Mouse (Mus musculus) embryonic fibroblast, embryonic 13.5 days (primary cell): ENCODE results near the gene Atp5d. TPM values are rescaled to one million over a fixed set of nuclear protein-coding genes. Genes with fewer than 3 reads are reported as not detected.
A peak's percentile ranks its signal among the peaks of the same experiment; 100 is the strongest.

Experiments
- H3K27ac ChIP-seq: 2 replicates; pipeline ENCODE4 v1.5.1; 2012; ENCODE audit warnings: low read length, control low read depth, inconsistent platforms; ENCODE audit not compliant: insufficient read depth
- H3K4me1 ChIP-seq: 2 replicates; pipeline ENCODE4 v1.6.1; 2011; ENCODE audit warnings: low read length; ENCODE audit not compliant: control insufficient read depth, insufficient read depth
- H3K4me3 ChIP-seq: 2 replicates; pipeline ENCODE4 v1.5.1; 2011; ENCODE audit warnings: mild to moderate bottlenecking, control low read depth, low read length; ENCODE audit not compliant: insufficient read depth
- CTCF ChIP-seq: IDR thresholded peaks from 2 replicates; pipeline ENCODE4 v1.5.1; 2011; ENCODE audit warnings: mild to moderate bottlenecking, control low read depth, low read length, moderate library complexity, borderline replicate concordance; ENCODE audit not compliant: insufficient read depth
- POLR2A ChIP-seq: IDR thresholded peaks from 2 replicates; pipeline ENCODE4 v1.6.1; 2011; ENCODE audit warnings: low read depth, mild to moderate bottlenecking, control low read depth, low read length, moderate library complexity
- polyA plus RNA-seq: library from polyadenylated mRNA; stranded (reverse); fragments of >200 nt; gene quantifications from 2 replicates; pipeline ENCODE4 v1.2.4, GENCODE M21; 2011; ENCODE audit warnings: low read depth; ENCODE audit not compliant: missing spikeins, insufficient read length

Gene Atp5d
- polyA plus RNA-seq, 1 experiment = 202 TPM

- Histone ChIP-seq H3K4me1 (peaks cover 38% of the 10 kb centered on the region), H3K27ac (peak overlapping the region; percentile 88), H3K4me3 (no peak overlapping the region)
- no peak for TF ChIP-seq CTCF
- TF ChIP-seq POLR2A = no peak
Measured at GRCm38 (mm10) chr10:80158307-80158986, 20.0 kb downstream of the Atp5d start.

GRCm38 (mm10) chr10:80159021-80159560, 20.7 kb downstream of the Atp5d start:
- peaks cover 40% of the 10 kb centered on the region for H3K4me1 ChIP-seq
- no peak for TF ChIP-seq CTCF
- TF ChIP-seq POLR2A = no peak

GRCm38 (mm10) chr10:80159561-80160454, 21.4 kb downstream of the Atp5d start:
- Histone ChIP-seq H3K27ac (peak overlapping the region; percentile 97), H3K4me1 (peaks cover 40% of the 10 kb centered on the region), H3K4me3 (peak overlapping the region; percentile 18)
- no peak for TF ChIP-seq POLR2A
- no peak for TF ChIP-seq CTCF

More at GRCm38 (mm10) chr10:80159021-80159560, 20.7 kb downstream of the Atp5d start:
- Histone ChIP-seq H3K27ac (peak overlapping the region; percentile 88), H3K4me3 (no peak overlapping the region)

- H3K4me1 ChIP-seq = peaks cover 34% of the 10 kb centered on the region
- H3K4me3 ChIP-seq = peak overlapping the region; percentile 18
- TF ChIP-seq CTCF = no peak
- no peak for TF ChIP-seq POLR2A
- peak overlapping the region; percentile 97 for H3K27ac ChIP-seq
Measured at GRCm38 (mm10) chr10:80160455-80161371, 22.3 kb downstream of the Atp5d start.

GRCm38 (mm10) chr10:80161522-80162242, 23.2 kb downstream of the Atp5d start:
- TF ChIP-seq POLR2A (no peak), CTCF (no peak)
- H3K4me3 ChIP-seq = no peak overlapping the region

GRCm38 (mm10) chr10:80162243-80162608, 23.8 kb downstream of the Atp5d start:
- TF ChIP-seq CTCF (no peak), POLR2A (no peak)
- Histone ChIP-seq H3K4me1 (peaks cover 36% of the 10 kb centered on the region), H3K27ac (peak overlapping the region; percentile 97), H3K4me3 (no peak overlapping the region)

More at GRCm38 (mm10) chr10:80161522-80162242, 23.2 kb downstream of the Atp5d start:
- Histone ChIP-seq H3K27ac (peak overlapping the region; percentile 97), H3K4me1 (peaks cover 35% of the 10 kb centered on the region)

- no peak overlapping the region for H3K4me3 ChIP-seq
- peaks cover 36% of the 10 kb centered on the region for H3K4me1 ChIP-seq
- TF ChIP-seq CTCF (no peak), POLR2A (no peak)
- peak overlapping the region; percentile 97 for H3K27ac ChIP-seq
Measured at GRCm38 (mm10) chr10:80162716-80163299, 24.4 kb downstream of the Atp5d start.

GRCm38 (mm10) chr10:80163721-80164120, 25.3 kb downstream of the Atp5d start:
- peak overlapping the region; percentile 97 for H3K27ac ChIP-seq

More at GRCm38 (mm10) chr10:80163721-80164120, 25.3 kb downstream of the Atp5d start:
- Histone ChIP-seq H3K4me3 (no peak overlapping the region), H3K4me1 (peaks cover 35% of the 10 kb centered on the region)
- TF ChIP-seq POLR2A (no peak), CTCF (no peak)
